Mouse (Mus musculus): ENCODE results near the gene Hes5. TPM values are rescaled to one million over a fixed set of nuclear protein-coding genes. Genes with fewer than 3 reads are reported as not detected.
A peak's percentile ranks its signal among the peaks of the same experiment; 100 is the strongest.

Gene Hes5
- polyA plus RNA-seq, 1 experiment from 2014 or later, result not detected

- H3K36me3 ChIP-seq (ENCODE audit: inconsistent target), result no peaks in the 10 kb centered on the region
- H3K4me3 ChIP-seq (ENCODE audit: inconsistent target), result no peak overlapping the region
- H3K27ac ChIP-seq, result no peak overlapping the region
- 93% methylated on average over 13 of the region's 13 CpGs for WGBS (ENCODE audit: missing documents)
- no peaks in the 10 kb centered on the region for H3K79me2 ChIP-seq (ENCODE audit: inconsistent target)
These were observed 27.3 kb upstream of the Hes5 start for GRCm38 (mm10) chr4:154933306-154933907.

- H3K36me3 ChIP-seq (ENCODE audit: inconsistent target), result no peaks in the 10 kb centered on the region
- H3K4me3 ChIP-seq (ENCODE audit: inconsistent target), result no peak overlapping the region
- WGBS (ENCODE audit: missing documents), result 64% methylated on average over 1 of the region's 2 CpGs
- H3K27ac ChIP-seq, result peak overlapping the region; percentile 90
- no peaks in the 10 kb centered on the region for H3K79me2 ChIP-seq (ENCODE audit: inconsistent target)
These were observed 25.9 kb upstream of the Hes5 start for GRCm38 (mm10) chr4:154934800-154935199.

- peak overlapping the region; percentile 90 for H3K27ac ChIP-seq
These were observed 24.9 kb upstream of the Hes5 start for GRCm38 (mm10) chr4:154935788-154936187.

DNA sequence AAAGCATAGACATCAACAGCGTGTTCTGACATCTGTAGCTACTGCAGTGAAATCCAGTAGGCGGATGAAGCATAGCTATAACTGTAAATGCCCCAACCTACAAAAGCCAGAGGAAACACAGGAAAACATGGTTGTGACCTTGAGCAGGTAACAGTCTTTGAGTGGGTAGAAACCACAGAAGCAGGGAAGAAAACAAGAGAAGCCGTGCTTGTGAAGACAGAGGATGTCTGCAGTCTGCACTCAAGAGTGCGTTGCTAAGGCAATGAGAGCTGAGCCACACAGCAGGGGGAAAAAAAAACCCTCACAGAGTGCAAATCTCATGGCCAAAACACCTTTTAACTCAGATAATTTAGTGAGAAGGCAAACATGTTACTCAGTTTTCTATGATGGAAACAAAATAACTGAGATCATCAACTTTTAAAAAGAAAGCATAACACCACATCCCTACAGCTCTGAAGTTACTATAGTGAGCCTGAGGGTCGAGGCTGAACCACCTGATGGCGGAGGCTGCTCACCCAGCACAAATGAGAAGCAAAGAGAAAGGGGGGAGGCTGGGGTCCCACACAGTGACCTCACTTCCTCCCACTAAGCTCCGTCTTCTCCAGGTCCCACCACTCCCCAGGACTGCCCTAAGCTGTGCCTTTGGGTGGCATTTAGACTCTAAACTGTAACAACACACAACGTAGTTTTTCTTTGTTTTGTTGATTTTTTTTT, 24.0 kb upstream of the Hes5 start:
- H3K4me3 ChIP-seq (ENCODE audit: inconsistent target), result no peak overlapping the region
- WGBS (ENCODE audit: missing documents), result 75% methylated on average over 8 of the region's 8 CpGs
- no peak overlapping the region for H3K27ac ChIP-seq
- no peaks in the 10 kb centered on the region for H3K79me2 ChIP-seq (ENCODE audit: inconsistent target)
- H3K36me3 ChIP-seq (ENCODE audit: inconsistent target), result no peaks in the 10 kb centered on the region

More at GRCm38 (mm10) chr4:154935788-154936187, 24.9 kb upstream of the Hes5 start:
- H3K36me3 ChIP-seq (ENCODE audit: inconsistent target), result no peaks in the 10 kb centered on the region
- no peaks in the 10 kb centered on the region for H3K79me2 ChIP-seq (ENCODE audit: inconsistent target)
- no peak overlapping the region for H3K4me3 ChIP-seq (ENCODE audit: inconsistent target)
- 95% methylated on average over 7 of the region's 7 CpGs for WGBS (ENCODE audit: missing documents)

DNA sequence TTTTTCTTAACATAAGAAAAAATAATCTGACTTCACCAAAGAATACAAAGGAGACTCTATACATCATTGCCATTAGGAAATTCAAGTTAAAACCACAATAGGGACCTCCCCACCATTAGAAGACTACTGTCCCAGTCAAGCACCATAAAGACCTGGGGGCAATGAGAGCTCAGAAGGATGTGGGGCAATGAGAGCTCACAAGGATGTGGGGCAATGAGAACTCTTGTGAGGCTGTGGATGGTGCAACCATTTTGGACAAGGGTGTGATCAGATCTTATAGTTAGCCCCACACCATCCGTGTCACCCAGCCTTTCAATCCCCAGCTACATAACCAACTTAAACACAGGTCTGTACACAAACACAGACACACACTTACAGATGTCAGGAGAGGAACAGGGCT, 23.0 kb upstream of the Hes5 start:
- Histone ChIP-seq H3K27ac (no peak overlapping the region), H3K79me2 (ENCODE audit: inconsistent target) (no peaks in the 10 kb centered on the region), H3K4me3 (ENCODE audit: inconsistent target) (no peak overlapping the region), H3K36me3 (ENCODE audit: inconsistent target) (no peaks in the 10 kb centered on the region)
- 50% methylated on average over 1 of the region's 1 CpGs for WGBS (ENCODE audit: missing documents)

- WGBS (ENCODE audit: missing documents), result 75% methylated on average over 1 of the region's 2 CpGs
- no peak overlapping the region for H3K4me3 ChIP-seq (ENCODE audit: inconsistent target)
These were observed 20.6 kb upstream of the Hes5 start for GRCm38 (mm10) chr4:154940156-154940555.

GRCm38 (mm10) chr4:154941831-154942230, 18.9 kb upstream of the Hes5 start:
- Histone ChIP-seq H3K4me3 (ENCODE audit: inconsistent target) (no peak overlapping the region), H3K79me2 (ENCODE audit: inconsistent target) (no peaks in the 10 kb centered on the region), H3K36me3 (ENCODE audit: inconsistent target) (no peaks in the 10 kb centered on the region), H3K27ac (no peak overlapping the region)
- 100% methylated on average over 5 of the region's 5 CpGs for WGBS (ENCODE audit: missing documents)

More at GRCm38 (mm10) chr4:154940156-154940555, 20.6 kb upstream of the Hes5 start:
- Histone ChIP-seq H3K27ac (no peak overlapping the region), H3K36me3 (ENCODE audit: inconsistent target) (no peaks in the 10 kb centered on the region), H3K79me2 (ENCODE audit: inconsistent target) (no peaks in the 10 kb centered on the region)

- H3K36me3 ChIP-seq (ENCODE audit: inconsistent target), result no peaks in the 10 kb centered on the region
- H3K79me2 ChIP-seq (ENCODE audit: inconsistent target), result no peaks in the 10 kb centered on the region
- H3K27ac ChIP-seq, result no peak overlapping the region
- 79% methylated on average over 10 of the region's 10 CpGs for WGBS (ENCODE audit: missing documents)
- no peak overlapping the region for H3K4me3 ChIP-seq (ENCODE audit: inconsistent target)
These were observed 17.9 kb upstream of the Hes5 start for GRCm38 (mm10) chr4:154942632-154943322.

DNA sequence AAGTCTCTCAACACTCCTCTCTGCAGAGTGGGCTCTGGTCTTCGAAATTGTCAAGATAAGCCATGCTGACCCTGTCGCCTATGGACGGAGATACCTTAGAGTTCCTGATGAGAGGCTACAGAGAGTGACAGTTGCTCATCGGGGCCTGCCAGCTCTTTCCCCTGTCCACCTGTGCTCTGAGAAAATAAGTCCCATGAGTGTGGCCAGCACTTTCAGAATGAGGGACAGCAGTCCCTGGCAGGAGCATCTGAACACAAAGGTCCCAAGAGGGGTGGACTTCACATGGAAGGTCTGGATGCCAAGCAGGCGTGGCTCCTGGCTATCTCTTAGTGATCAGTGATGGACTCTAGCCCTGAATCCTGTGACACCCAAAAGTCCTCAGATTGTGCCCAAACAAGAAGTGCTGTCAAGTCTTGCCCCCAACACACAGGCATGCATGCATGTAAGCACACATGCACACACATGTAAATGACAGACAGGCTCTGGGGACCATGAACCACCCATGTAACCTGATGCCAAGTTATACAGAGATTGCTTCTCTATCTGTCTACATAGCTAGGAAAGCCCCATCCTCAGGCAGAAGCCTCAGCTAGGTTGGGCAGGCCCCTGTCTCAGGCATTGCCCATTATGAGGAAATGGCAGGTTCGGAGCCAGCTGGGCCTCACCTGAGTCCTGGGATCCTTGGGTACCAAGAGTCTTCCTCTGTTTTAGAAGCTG, 17.2 kb upstream of the Hes5 start:
- H3K27ac ChIP-seq, result 0 out of 2 replicates have a peak overlapping the region, but pooled peaks have one; percentile 5
- no peak overlapping the region for H3K4me3 ChIP-seq (ENCODE audit: inconsistent target)

GRCm38 (mm10) chr4:154944121-154944590, 16.6 kb upstream of the Hes5 start:
- Histone ChIP-seq H3K36me3 (ENCODE audit: inconsistent target) (no peaks in the 10 kb centered on the region), H3K79me2 (ENCODE audit: inconsistent target) (no peaks in the 10 kb centered on the region), H3K4me3 (ENCODE audit: inconsistent target) (no peak overlapping the region), H3K27ac (0 out of 2 replicates have a peak overlapping the region, but pooled peaks have one; percentile 5)
- WGBS (ENCODE audit: missing documents), result 12% methylated on average over 2 of the region's 2 CpGs

More for the DNA sequence above, 17.2 kb upstream of the Hes5 start:
- H3K36me3 ChIP-seq (ENCODE audit: inconsistent target), result no peaks in the 10 kb centered on the region
- WGBS (ENCODE audit: missing documents), result 95% methylated on average over 6 of the region's 6 CpGs
- no peaks in the 10 kb centered on the region for H3K79me2 ChIP-seq (ENCODE audit: inconsistent target)

GRCm38 (mm10) chr4:154946319-154946718, 14.4 kb upstream of the Hes5 start:
- Histone ChIP-seq H3K79me2 (ENCODE audit: inconsistent target) (no peaks in the 10 kb centered on the region), H3K27ac (no peak overlapping the region), H3K36me3 (ENCODE audit: inconsistent target) (no peaks in the 10 kb centered on the region), H3K4me3 (ENCODE audit: inconsistent target) (no peak overlapping the region)
- 29% methylated on average over 8 of the region's 8 CpGs for WGBS (ENCODE audit: missing documents)

GRCm38 (mm10) chr4:154948066-154948939, 12.4 kb upstream of the Hes5 start:
- no peaks in the 10 kb centered on the region for H3K79me2 ChIP-seq (ENCODE audit: inconsistent target)
- no peak overlapping the region for H3K4me3 ChIP-seq (ENCODE audit: inconsistent target)
- H3K27ac ChIP-seq, result no peak overlapping the region
- H3K36me3 ChIP-seq (ENCODE audit: inconsistent target), result no peaks in the 10 kb centered on the region
- WGBS (ENCODE audit: missing documents), result 47% methylated on average over 12 of the region's 14 CpGs

DNA sequence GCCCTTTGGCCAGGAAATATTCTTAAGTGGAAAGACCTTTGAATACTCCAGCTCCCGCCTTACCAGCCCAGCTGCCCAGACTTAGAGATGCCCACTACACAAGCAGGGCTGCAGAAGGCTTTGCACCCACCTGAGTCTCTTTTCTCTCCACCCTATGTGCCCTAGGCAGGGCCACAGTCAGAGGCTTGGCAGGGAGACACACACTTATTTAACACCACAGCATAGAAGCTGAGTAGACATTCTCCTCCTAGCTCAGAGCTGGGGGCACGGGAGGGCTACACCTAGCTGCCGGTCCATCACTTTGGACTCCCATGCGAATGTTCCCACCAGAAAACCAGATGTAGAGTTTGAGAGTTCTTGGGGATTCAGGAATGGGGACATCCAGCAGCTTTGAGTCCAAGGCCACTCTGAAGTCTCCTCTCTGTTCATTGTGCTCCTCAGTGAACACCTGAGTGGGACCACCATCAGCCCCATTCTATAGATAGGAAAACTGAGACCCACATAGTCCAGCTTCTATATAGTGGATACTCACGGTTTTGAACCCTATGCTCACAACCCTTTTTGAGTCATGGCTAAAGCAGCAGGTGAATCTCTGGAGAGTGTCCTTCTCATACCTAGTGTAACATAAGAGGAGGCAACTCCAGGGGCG, 11.7 kb upstream of the Hes5 start:
- Histone ChIP-seq H3K36me3 (ENCODE audit: inconsistent target) (no peaks in the 10 kb centered on the region), H3K79me2 (ENCODE audit: inconsistent target) (no peaks in the 10 kb centered on the region), H3K4me3 (ENCODE audit: inconsistent target) (no peak overlapping the region), H3K27ac (no peak overlapping the region)
- WGBS (ENCODE audit: missing documents), result 87% methylated on average over 6 of the region's 6 CpGs
